Mouse (Mus musculus): ENCODE data around the gene D630045J12Rik. TPM values are rescaled to one million over a fixed set of nuclear protein-coding genes. Genes with fewer than 3 reads are reported as not detected.

Gene D630045J12Rik
- polyA plus RNA-seq, 1 experiment from 2014 or later, result 0.28 TPM

- no peak for ATAC-seq (ENCODE audit: low read depth)
- H3K27me3 ChIP-seq, result no peaks in the 10 kb centered on the region
- H3K4me2 ChIP-seq, result no peak overlapping the region
- H3K4me1 ChIP-seq (replicated peaks), result no peaks in the 10 kb centered on the region
- no peaks in the 10 kb centered on the region for H3K9me3 ChIP-seq (replicated peaks)
- no peak overlapping the region for H3K9ac ChIP-seq
- no peak for DNase-seq
- WGBS (ENCODE audit: insufficient replicate concordance), result 64% methylated on average over 6 of the region's 6 CpGs
- no peak overlapping the region for H3K27ac ChIP-seq
- H3K36me3 ChIP-seq, result no peaks in the 10 kb centered on the region
- H3K4me3 ChIP-seq (replicated peaks), result no peak overlapping the region
Observed at GRCm38 (mm10) chr6:38205375-38205774, 48.4 kb downstream of the D630045J12Rik start.

- no peaks in the 10 kb centered on the region for H3K36me3 ChIP-seq
- no peak overlapping the region for H3K4me3 ChIP-seq (replicated peaks)
- no peak overlapping the region for H3K4me2 ChIP-seq
- no peaks in the 10 kb centered on the region for H3K9me3 ChIP-seq (replicated peaks)
- ATAC-seq (ENCODE audit: low read depth), result no peak
- no peaks in the 10 kb centered on the region for H3K27me3 ChIP-seq
- no peak for DNase-seq
- 55% methylated on average over 4 of the region's 4 CpGs for WGBS (ENCODE audit: insufficient replicate concordance)
- no peak overlapping the region for H3K9ac ChIP-seq
- H3K4me1 ChIP-seq (replicated peaks), result no peaks in the 10 kb centered on the region
- H3K27ac ChIP-seq, result no peak overlapping the region
Observed at GRCm38 (mm10) chr6:38203820-38204219, 50.0 kb downstream of the D630045J12Rik start.

DNA sequence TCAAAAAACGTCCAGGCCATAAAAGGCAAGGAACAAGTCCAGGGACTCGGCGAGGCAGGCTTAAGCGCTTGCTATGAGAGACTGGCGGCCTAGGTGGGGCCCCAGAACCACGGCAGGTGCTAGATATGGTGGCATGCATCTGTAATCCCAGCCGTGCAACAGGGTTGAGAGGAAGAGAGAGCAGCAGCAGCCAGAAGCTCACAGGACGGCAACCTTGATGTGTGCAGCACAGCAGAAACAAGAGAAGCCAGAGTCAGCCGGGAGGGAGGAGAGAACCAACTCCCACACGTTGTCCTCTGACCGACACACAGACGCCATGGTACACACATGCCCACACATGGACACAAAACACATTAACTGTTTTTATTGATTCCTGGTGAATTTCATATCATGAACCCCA is 51.0 kb downstream of the D630045J12Rik start:
- H3K4me1 ChIP-seq (replicated peaks), result no peaks in the 10 kb centered on the region
- H3K27me3 ChIP-seq, result no peaks in the 10 kb centered on the region
- H3K4me2 ChIP-seq, result no peak overlapping the region
- H3K9me3 ChIP-seq (replicated peaks), result no peaks in the 10 kb centered on the region
- DNase-seq (no peak), ATAC-seq (ENCODE audit: low read depth) (no peak)
- H3K36me3 ChIP-seq, result no peaks in the 10 kb centered on the region
- H3K27ac ChIP-seq, result no peak overlapping the region
- H3K4me3 ChIP-seq (replicated peaks), result no peak overlapping the region
- no peak overlapping the region for H3K9ac ChIP-seq
- WGBS (ENCODE audit: insufficient replicate concordance), result 66% methylated on average over 12 of the region's 12 CpGs

DNA sequence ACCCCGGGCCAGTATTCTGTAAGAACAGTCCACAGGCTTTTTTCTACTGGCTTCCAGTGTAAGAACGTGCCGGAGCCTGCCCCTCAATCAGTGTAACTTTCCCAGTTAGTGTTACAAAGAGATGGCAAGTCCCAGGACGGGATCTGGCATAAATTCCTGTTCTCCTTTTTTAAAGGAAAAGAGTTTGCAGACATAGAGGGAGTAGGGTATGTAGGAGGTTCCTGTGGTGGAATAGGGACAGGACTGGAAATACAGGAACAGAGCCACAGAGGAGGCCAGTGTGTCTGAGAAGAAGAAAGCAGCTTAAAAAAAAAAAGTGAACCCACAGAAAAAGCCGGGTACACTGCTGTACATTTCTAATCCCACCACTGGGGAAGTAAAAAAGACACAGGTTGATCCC is 52.3 kb downstream of the D630045J12Rik start:
- no peaks in the 10 kb centered on the region for H3K4me1 ChIP-seq (replicated peaks)
- DNase-seq (no peak), ATAC-seq (ENCODE audit: low read depth) (no peak)
- no peaks in the 10 kb centered on the region for H3K27me3 ChIP-seq
- WGBS (ENCODE audit: insufficient replicate concordance), result 56% methylated on average over 5 of the region's 5 CpGs
- H3K36me3 ChIP-seq, result no peaks in the 10 kb centered on the region
- H3K9me3 ChIP-seq (replicated peaks), result no peaks in the 10 kb centered on the region
- H3K4me2 ChIP-seq, result no peak overlapping the region
- no peak overlapping the region for H3K27ac ChIP-seq
- H3K4me3 ChIP-seq (replicated peaks), result no peak overlapping the region
- H3K9ac ChIP-seq, result no peak overlapping the region

DNA sequence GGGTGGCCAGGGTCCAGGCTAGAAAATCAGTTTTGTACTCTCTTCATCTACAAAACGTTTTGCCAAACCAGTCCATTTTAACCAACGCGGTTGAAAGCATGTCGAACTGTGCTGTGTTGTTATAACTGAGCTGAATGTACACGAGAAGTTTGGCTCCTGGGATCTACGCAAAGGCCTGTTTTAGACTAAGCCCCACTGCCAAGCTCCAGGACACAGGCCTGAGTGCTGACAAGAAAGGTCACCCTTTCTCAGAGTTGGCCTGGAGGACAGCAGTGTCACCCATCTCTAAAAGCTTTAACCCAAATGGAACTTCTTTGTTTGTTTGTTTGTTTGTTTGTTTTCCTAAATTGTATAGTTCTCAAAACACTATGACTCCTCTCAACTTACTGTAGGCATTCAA is 54.2 kb downstream of the D630045J12Rik start:
- WGBS (ENCODE audit: insufficient replicate concordance), result 78% methylated on average over 6 of the region's 6 CpGs
- H3K36me3 ChIP-seq, result no peaks in the 10 kb centered on the region
- H3K4me1 ChIP-seq (replicated peaks), result no peaks in the 10 kb centered on the region
- H3K9ac ChIP-seq, result no peak overlapping the region
- H3K4me2 ChIP-seq, result no peak overlapping the region
- H3K4me3 ChIP-seq (replicated peaks), result no peak overlapping the region
- H3K27me3 ChIP-seq, result no peaks in the 10 kb centered on the region
- H3K9me3 ChIP-seq (replicated peaks), result no peaks in the 10 kb centered on the region
- no peak for DNase-seq
- ATAC-seq (ENCODE audit: low read depth), result no peak
- no peak overlapping the region for H3K27ac ChIP-seq

- Histone ChIP-seq H3K4me1 (replicated peaks) (no peaks in the 10 kb centered on the region), H3K4me3 (replicated peaks) (no peak overlapping the region), H3K36me3 (no peaks in the 10 kb centered on the region), H3K4me2 (no peak overlapping the region), H3K27ac (no peak overlapping the region), H3K27me3 (no peaks in the 10 kb centered on the region), H3K9me3 (replicated peaks) (no peaks in the 10 kb centered on the region), H3K9ac (no peak overlapping the region)
- DNase-seq (no peak), ATAC-seq (ENCODE audit: low read depth) (no peak)
- 57% methylated on average over 1 of the region's 1 CpGs for WGBS (ENCODE audit: insufficient replicate concordance)
Observed at GRCm38 (mm10) chr6:38198727-38199126, 55.1 kb downstream of the D630045J12Rik start.

DNA sequence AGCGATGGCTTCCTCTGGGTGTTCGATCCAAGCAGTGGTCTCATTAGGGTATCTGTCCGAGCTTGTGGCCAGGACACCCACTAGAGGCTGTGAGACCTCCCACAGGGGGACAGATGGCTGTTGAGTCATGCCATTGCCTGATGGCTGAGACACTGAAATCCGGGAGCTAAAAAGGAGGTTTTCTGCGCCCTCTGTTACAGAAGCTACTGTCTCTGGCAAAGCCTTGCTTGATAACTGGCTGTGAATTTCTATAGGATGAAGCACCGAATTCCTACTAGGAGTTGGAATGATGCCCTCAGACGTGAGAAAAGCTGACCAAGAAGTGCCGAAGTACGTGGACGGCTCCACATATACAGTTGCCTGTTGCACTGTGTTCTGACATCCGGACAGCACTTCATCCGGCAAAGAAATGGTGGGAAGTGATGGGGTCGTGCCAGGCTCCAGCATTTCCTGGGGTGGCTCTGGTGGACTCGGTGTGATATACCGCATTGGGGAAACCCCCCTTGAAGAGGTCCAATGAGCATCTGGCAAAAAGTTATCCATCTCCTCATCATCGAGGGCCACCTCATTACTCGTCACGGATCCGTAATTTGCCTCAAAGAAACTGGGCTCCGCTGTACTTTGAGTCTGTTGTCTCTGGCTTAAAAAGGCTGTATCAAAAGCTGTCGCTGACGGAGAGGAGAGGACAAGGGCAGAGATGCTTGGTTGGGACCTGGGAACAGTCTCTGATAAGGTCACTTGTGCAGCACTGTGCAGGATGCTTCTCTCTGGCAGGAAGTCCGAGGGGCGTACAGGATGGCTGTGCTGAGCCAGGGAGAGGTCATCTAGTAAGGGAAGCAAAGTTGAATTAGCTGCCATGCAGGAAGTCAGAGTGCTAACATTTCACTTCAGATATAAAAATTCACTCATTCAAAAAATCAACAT is 57.3 kb downstream of the D630045J12Rik start:
- Histone ChIP-seq H3K4me2 (no peak overlapping the region), H3K27ac (no peak overlapping the region), H3K9ac (no peak overlapping the region), H3K4me3 (replicated peaks) (no peak overlapping the region), H3K36me3 (no peaks in the 10 kb centered on the region), H3K27me3 (no peaks in the 10 kb centered on the region), H3K4me1 (replicated peaks) (no peaks in the 10 kb centered on the region), H3K9me3 (replicated peaks) (no peaks in the 10 kb centered on the region)
- ATAC-seq (ENCODE audit: low read depth), result no peak
- DNase-seq, result no peak
- WGBS (ENCODE audit: insufficient replicate concordance), result 79% methylated on average over 24 of the region's 24 CpGs

DNA sequence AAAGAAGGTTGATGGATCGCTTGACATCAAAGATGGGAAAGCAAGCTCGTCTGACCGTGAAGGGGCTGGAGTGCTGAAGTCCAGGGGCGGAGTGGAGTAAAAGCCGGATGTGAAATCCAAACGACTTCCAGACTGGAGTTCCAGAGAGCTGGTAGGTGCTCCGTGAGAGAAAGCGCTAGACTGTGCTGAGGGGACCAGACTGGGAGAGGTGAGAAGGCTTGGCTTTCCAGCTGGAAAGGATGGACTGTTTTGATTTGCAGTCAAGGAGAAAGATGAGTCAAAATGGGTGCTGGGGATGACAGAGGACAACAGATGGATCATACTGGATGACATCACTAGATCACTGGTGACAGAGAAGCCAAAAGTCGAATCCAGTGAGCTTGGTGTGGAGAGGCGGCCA is 58.5 kb downstream of the D630045J12Rik start:
- Histone ChIP-seq H3K27me3 (no peaks in the 10 kb centered on the region), H3K27ac (no peak overlapping the region), H3K9me3 (replicated peaks) (no peaks in the 10 kb centered on the region), H3K9ac (no peak overlapping the region), H3K4me3 (replicated peaks) (no peak overlapping the region), H3K36me3 (no peaks in the 10 kb centered on the region), H3K4me1 (replicated peaks) (no peaks in the 10 kb centered on the region), H3K4me2 (no peak overlapping the region)
- WGBS (ENCODE audit: insufficient replicate concordance), result 76% methylated on average over 10 of the region's 10 CpGs
- no peak for DNase-seq
- no peak for ATAC-seq (ENCODE audit: low read depth)

- H3K4me2 ChIP-seq, result no peak overlapping the region
- H3K4me3 ChIP-seq (replicated peaks), result no peak overlapping the region
- no peaks in the 10 kb centered on the region for H3K27me3 ChIP-seq
- H3K27ac ChIP-seq, result no peak overlapping the region
- no peak for ATAC-seq (ENCODE audit: low read depth)
- no peak overlapping the region for H3K9ac ChIP-seq
- H3K4me1 ChIP-seq (replicated peaks), result no peaks in the 10 kb centered on the region
- H3K9me3 ChIP-seq (replicated peaks), result no peaks in the 10 kb centered on the region
- no peak for DNase-seq
- H3K36me3 ChIP-seq, result no peaks in the 10 kb centered on the region
- WGBS (ENCODE audit: insufficient replicate concordance), result 80% methylated on average over 7 of the region's 7 CpGs
Observed at GRCm38 (mm10) chr6:38194046-38194445, 59.8 kb downstream of the D630045J12Rik start.

- H3K4me3 ChIP-seq (replicated peaks), result no peak overlapping the region
- H3K27ac ChIP-seq, result no peak overlapping the region
- DNase-seq, result no peak
- H3K4me1 ChIP-seq (replicated peaks), result no peaks in the 10 kb centered on the region
- no peak overlapping the region for H3K9ac ChIP-seq
- no peak for ATAC-seq (ENCODE audit: low read depth)
- H3K27me3 ChIP-seq, result no peaks in the 10 kb centered on the region
- H3K4me2 ChIP-seq, result no peak overlapping the region
- no peaks in the 10 kb centered on the region for H3K36me3 ChIP-seq
- 80% methylated on average over 7 of the region's 7 CpGs for WGBS (ENCODE audit: insufficient replicate concordance)
- H3K9me3 ChIP-seq (replicated peaks), result no peaks in the 10 kb centered on the region
Observed at GRCm38 (mm10) chr6:38192952-38193351, 60.9 kb downstream of the D630045J12Rik start.

- H3K9ac ChIP-seq, result no peak overlapping the region
- no peaks in the 10 kb centered on the region for H3K36me3 ChIP-seq
- no peaks in the 10 kb centered on the region for H3K9me3 ChIP-seq (replicated peaks)
- 75% methylated on average over 8 of the region's 8 CpGs for WGBS (ENCODE audit: insufficient replicate concordance)
- H3K4me3 ChIP-seq (replicated peaks), result no peak overlapping the region
- H3K4me2 ChIP-seq, result no peak overlapping the region
- H3K27ac ChIP-seq, result no peak overlapping the region
- H3K27me3 ChIP-seq, result no peaks in the 10 kb centered on the region
- ATAC-seq (ENCODE audit: low read depth) (no peak), DNase-seq (no peak)
- no peaks in the 10 kb centered on the region for H3K4me1 ChIP-seq (replicated peaks)
Observed at GRCm38 (mm10) chr6:38186312-38186950, 67.4 kb downstream of the D630045J12Rik start.

GRCm38 (mm10) chr6:38184791-38185190 is 69.0 kb downstream of the D630045J12Rik start:
- Histone ChIP-seq H3K4me2 (no peak overlapping the region), H3K4me3 (replicated peaks) (no peak overlapping the region), H3K27me3 (no peaks in the 10 kb centered on the region), H3K9ac (no peak overlapping the region), H3K4me1 (replicated peaks) (no peaks in the 10 kb centered on the region), H3K27ac (no peak overlapping the region), H3K9me3 (replicated peaks) (no peaks in the 10 kb centered on the region), H3K36me3 (no peaks in the 10 kb centered on the region)
- DNase-seq (no peak), ATAC-seq (ENCODE audit: low read depth) (no peak)
- 69% methylated on average over 8 of the region's 8 CpGs for WGBS (ENCODE audit: insufficient replicate concordance)

Data from liver, embryonic 13.5 days (tissue).